Mouse (Mus musculus) ovary, postnatal 14 days (tissue): ENCODE results near the gene Ildr1.

Source experiments
- DNase-seq: peaks from one replicate; pipeline ENCODE4 v3.0.0; 2022; ENCODE audit warnings: low spot score

Gene Ildr1

DNA sequence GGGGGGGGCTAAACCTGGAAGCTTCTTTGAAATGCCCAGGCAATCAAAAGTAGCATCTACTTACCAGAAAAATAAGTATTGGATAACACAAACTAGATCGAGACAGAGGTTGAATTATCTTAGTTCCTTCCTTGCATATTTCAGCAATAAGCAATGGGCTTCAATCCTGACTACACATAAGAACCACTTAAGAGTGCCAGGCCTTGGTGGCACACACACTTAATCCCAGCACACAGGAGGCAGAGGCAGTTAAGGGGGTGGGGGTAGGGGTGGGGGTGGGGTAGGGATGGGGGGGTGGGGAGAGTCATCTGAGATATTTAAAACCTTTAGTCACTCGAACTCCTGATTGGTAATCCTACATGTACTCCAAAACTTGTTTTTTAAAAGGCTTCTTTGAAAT, 77.5 kb downstream of the Ildr1 start:
- no peak for DNase-seq

DNA sequence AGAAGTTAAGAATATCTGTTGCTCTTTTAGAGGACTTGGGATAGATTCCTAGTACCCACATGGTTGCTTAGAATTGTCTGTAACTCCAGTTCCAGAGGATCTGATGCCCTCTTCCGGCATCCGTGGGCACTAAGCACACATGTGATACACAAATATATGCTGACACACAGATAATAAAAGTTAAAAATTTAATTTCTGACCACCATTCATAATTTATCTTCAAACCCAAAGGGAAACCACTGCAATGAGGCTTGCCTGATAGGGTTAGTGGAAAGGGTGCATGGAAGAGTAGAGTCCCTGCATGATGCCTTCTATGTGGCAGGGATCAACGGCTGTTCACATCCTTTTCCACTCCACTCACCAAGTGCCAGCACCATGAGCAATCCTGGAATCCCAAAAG, 77.9 kb downstream of the Ildr1 start:
- no peak for DNase-seq

DNA sequence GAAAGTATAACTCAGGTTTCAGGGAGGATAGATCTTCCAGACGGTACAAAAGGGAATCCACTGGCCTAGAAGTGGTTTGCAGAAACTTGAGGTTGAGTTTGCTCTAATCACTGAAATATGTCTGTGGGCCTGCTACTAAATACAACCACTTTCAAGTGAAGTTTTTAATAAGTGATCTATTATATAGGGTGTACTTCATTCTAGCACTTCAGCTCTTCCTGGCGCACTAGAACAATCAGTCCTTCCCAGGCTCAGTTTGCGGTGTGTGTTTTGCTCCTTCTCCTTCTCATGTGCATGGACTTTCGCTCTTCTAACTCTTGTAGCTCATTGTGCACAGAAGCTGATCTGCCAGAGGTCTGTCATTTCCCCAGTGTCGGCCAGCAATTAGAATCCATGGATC, 79.2 kb downstream of the Ildr1 start:
- no peak for DNase-seq

DNA sequence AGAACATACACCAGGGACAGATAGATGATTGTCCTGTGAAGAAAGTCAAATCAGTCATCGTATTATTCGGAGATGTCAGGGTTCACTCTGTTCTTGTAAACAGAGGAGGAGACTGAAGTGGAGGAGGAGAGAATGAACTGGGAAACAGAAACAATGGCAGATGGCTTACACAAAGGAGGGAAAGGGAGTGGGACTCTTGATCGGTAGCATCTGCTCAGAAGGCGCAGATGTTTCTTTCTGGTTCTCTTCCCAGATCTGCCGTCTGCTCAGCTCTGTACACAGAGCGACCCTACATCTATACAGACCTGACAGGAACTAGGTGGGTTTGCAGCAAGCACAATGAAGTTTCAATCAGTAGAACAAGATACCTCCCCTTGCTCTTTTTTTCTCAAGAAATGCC, 81.9 kb downstream of the Ildr1 start:
- no peak for DNase-seq
